Mouse (Mus musculus) left cerebral cortex, adult 2 months (tissue): ENCODE measurements around the gene Tspan31. TPM values are rescaled to one million over a fixed set of nuclear protein-coding genes. Genes with fewer than 3 reads are reported as not detected.

Experiments used
- DNase-seq, 2 experiments: peaks; one replicate each; pipeline ENCODE4 v3.0.0; 2021 to 2022; ENCODE audit warnings: low spot score in 2 of 2, mixed read lengths in 1 of 2; ENCODE audit errors: extremely low spot score in 1 of 2
- H3K27ac ChIP-seq: fragments of 200-600 bp; 2 replicates; pipeline ENCODE4 v1.8.1; 2022
- H3K4me3 ChIP-seq: fragments of 200-600 bp; 2 replicates; pipeline ENCODE4 v1.8.1; 2022
- CTCF ChIP-seq: fragments of 200-600 bp; IDR thresholded peaks from 2 replicates; pipeline ENCODE4 v1.8.1; 2022; ENCODE audit warnings: antibody characterized with exemption, mild to moderate bottlenecking, moderate library complexity
- intact Hi-C: fragments of 180-260 bp; cut with DNase I; formaldehyde crosslinking; loops from one replicate; pipeline ENCODE4 v1.15.1; 2025
- total RNA-seq, 2 experiments: library from RNA; stranded (reverse); gene quantifications; 2 replicates each; pipeline ENCODE4 v1.2.3; 2021

The Tspan31 gene
- total RNA-seq, 2 experiments from 2014 or later: 63.7 to 64.4 TPM

DNA sequence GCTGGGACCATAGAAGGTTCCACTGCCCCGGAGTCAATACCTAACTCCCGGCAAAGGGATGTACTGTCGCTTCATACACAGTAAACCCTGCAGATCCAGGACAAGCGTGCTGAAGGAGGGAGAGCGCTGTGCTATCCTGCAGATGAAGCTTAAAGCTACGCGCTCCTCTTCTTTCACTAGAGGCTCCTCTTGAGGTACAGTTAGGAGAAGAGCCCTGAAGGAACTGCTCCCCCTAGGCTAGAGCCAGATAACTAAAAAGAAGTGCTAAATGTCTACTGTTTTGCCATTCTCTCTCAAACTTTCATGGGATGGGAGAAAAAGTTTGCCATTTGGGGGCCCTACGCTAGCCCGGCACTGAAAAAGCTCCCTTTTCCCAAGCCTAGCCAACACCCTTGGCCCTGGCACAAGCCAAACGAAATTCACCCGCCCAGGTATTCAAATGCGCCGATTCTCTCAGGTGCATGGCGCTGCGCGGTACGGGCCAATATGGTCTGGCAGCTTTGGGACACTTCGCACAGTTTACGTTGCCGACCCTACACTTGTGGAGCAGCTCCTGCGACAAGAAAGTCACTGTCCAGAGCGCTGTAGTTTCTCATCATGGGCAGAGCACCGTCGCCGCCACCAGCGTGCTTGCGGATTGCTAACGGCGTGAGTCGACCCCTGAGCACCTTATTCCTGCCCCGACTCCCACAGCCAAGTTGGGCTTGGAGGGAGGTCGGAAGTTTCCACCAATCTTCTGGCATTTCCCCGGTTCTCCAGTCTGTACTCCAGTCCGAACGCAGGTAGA is 21.3 kb downstream of the Tspan31 start:
- DNase-seq: no peak
- Histone ChIP-seq H3K27ac (no peak overlapping the region), H3K4me3 (no peak overlapping the region)
- TF ChIP-seq CTCF: peak; percentile 27; the same call in 1 of the 2 replicates
- intact Hi-C loops: no loop called here

DNA sequence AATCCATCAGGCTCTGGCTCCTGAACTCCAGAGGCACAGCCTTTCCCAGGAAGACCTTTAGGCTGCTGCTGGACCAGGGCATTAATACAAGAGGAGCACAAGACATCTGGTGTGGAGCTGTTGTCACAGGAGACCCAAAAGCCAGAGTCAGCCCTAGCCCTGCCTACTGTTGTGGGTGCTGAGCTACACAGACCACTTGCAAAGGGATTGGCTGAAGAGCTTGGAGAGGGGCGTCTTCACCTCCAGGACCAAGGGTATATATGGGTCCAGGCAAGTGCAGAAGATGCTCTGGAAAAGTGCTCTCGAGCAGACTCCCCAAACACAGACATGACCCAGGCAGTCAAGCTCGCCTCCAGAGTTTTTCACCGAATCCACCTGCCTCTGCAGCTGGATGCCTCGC is 22.1 kb downstream of the Tspan31 start, which contains the start of gene Cyp27b1:
Cyp27b1 (plus strand) TSS at position 297 of the 400 bp plus-strand sequence.
- Histone ChIP-seq H3K4me3 (no peak within 1 kb of the TSS), H3K27ac (no peak within 1 kb of the TSS)
- intact Hi-C loops: no loop called here
- no peak for TF ChIP-seq CTCF
- DNase-seq: no peak

DNA sequence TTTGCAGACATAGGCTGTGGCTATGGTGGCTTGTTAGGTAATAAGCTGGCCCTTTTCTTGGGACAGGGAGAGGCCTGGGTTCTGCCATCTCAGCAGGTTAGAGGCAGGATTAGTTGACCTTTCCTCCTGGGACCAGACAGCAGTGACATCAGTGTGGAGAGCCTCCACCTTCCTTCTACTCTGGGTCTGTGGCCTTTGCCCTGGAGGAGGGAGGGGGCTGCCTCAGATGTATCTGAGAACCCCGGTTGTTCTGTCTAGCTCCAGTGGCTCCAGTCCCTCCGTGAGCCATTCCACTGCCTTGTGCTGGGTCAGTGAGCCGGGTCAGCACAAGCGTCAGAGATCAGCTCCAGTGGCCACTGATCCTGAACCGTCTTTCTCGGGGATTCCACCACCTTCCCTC is 26.9 kb downstream of the Tspan31 start:
- Histone ChIP-seq H3K27ac (no peak overlapping the region), H3K4me3 (no peak overlapping the region)
- intact Hi-C loops: no loop called here
- no peak for DNase-seq
- TF ChIP-seq CTCF: no peak

DNA sequence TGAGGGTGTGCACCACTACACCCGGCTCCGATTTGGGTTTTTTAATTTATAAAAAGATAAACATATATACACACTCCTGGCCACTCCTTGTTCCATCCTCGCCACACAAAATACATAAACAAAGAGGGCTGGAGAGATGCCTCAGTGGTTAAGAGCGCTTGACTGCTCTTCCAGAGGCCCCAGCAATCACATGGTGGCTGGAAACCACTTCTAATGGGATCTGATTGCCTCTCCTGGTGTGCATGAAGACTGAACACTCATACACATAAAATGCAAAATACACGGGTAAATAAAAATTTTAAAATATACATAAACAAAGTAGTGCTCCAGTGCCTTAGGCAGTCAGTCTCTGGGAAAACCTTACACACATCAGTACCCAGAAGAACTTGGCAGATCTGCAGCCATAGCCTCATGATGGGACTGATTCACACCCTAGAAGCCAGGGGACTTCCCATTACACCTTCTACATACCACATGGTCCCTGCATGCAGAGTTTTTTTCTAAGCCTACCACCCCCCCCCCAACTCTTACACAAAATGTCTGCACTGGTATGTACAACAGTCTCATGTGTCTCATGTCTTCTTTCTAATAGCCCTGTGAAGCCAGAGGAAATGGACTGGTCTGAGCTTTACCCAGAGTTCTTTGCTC is 27.5 kb downstream of the Tspan31 start:
- Histone ChIP-seq H3K27ac (no peak overlapping the region; the same call in 1 of the 2 replicates), H3K4me3 (peak overlapping the region; percentile 88)
- DNase-seq: no peak
- TF ChIP-seq CTCF: no peak
- intact Hi-C loops: no loop called here

DNA sequence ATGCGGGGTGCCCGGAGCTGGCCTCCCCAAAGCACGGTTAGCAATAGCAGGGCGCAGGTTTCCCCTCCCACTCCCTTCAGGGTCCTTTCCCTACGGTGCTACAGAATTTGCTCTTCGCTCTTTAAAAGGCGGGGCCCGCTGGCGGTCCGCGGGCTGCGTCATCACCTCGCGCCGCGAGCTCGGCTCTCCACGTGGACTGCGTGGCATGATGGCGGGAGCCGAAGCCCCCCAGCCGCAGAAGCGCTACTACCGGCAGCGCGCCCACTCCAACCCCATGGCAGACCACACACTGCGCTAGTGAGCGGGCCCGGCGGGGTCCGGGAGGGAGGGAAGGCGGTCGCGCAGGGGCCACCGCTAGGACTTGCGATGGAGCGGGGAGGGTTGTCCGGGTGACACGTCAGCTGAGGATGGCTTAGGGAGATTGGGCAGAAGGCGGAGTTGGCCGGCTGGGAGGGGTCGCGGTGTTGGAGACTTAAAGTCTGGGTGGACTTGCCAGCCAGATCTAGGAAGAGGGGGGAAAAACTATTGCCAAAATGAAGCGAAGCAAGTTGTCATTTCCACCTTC is 28.2 kb downstream of the Tspan31 start:
- intact Hi-C loops: no loop called here
- H3K4me3 ChIP-seq: peak overlapping the region; percentile 88
- H3K27ac ChIP-seq: peak overlapping the region; percentile 76
- peak; percentile 88 to 89 for DNase-seq
- TF ChIP-seq CTCF: no peak; the same call in 1 of the 2 replicates

DNA sequence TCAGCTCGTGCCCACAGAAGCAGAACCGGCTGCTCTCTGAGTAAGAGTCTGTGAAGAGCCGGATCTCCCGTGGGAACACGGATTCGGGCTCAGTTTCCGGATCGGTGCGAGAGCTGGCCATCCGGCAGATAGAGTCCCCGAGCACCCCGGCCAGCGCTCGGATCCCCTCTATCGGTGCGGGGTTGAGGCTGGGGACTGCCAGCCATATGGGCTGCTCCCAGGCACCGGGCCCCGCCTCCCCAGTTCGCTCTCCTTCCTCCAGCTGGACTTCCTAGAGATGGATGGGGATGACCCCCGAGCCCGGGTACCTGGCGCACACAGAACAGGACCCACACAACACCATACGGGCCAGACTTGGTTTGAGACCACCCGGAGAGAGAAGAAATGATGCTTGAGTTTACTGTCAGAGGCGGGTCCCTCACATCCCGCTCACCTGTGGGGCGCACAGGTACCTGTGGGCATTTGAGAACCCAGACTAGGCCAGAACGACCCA is 28.7 kb downstream of the Tspan31 start, which contains the start of the genes Mettl1 and Eef1akmt3:
Mettl1 (plus strand) TSS at position 141 of the 493 bp plus-strand sequence.
Eef1akmt3 (minus strand) TSS at position 240 of the 493 bp plus-strand sequence.
- H3K27ac ChIP-seq: peak within 1 kb of the TSS; percentile 76
- TF ChIP-seq CTCF: no peak
- intact Hi-C loops: no loop called here
- peak within 1 kb of the TSS; percentile 88 for H3K4me3 ChIP-seq
- peak in 1 of 2 experiments; percentile 49 for DNase-seq

DNA sequence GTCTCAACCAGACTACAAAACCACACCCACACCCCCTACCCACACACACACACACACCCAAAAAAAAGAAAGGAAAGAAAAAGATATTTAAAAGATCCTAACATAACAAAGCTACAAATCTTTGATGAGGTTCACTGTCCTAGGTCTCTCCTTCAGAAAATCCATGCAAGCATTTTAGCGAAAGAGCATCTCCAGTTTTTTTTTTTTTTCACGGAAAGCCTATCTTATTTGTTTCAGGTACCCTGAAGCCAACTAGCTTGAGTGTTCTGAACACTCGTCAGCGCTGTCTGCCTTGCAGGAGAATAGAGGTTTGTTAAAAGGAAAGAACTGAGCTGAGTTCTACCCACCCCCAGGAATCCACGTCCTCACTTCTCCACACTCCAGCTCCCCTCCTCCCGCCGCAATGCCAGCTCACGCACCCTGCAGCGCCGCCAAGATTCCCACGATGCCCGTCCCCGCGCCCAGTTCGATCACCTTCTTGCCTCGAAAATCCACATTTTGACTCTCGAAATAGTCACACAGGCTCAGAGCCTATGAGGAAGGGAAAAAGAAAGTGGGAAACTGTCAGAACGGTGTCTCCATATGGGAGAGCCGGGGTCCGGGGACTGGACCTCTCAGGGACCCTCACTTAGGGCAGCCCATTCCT is 29.4 kb downstream of the Tspan31 start:
- peak; percentile 48 to 61 for DNase-seq
- intact Hi-C loops: no loop called here
- peak overlapping the region; percentile 88 for H3K4me3 ChIP-seq
- peak overlapping the region; percentile 76 for H3K27ac ChIP-seq
- TF ChIP-seq CTCF: no peak

DNA sequence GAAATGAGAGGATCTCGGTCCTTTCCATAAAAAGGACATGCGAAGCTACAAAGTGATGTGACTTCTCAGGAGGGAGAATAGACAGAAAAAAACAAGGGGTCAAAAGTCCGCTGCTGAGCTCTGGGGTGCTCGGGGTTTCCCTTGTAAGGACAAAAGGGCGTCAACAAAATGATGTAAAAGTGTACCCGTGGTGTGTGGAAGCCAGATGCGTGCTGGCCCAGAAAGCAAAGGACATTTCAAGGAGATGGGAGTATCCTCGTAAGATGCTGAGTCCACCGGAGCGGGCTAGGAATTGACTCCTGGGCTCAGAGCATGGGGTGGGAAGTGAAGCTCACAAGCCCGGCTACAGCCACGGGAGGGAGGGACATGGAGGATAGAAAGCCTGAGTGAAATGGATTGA is 32.4 kb downstream of the Tspan31 start:
- no peak overlapping the region for H3K27ac ChIP-seq
- TF ChIP-seq CTCF: no peak
- DNase-seq: no peak
- intact Hi-C loops: no loop called here
- no peak overlapping the region for H3K4me3 ChIP-seq

DNA sequence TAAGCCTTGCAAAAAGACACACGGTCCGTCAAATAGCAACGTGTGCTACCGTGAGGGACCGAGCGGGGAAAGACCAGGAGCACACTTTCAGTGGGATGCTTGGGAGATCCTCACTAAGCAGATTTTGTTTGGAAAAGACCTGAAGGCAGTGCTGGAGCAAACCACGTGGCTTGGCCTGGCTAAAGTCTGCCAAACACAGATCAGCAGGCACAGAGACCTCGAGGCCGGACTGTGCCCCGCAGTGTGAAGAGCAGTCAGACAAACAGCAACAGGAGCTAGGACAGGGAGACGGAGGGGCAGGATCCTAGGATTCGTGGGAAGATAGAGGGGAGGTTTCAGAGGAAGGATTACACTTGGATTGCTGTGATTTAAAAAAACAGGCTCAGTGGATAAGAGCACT is 33.8 kb downstream of the Tspan31 start:
- Histone ChIP-seq H3K4me3 (no peak overlapping the region), H3K27ac (no peak overlapping the region)
- no peak for TF ChIP-seq CTCF
- DNase-seq: no peak
- intact Hi-C loops: no loop called here

DNA sequence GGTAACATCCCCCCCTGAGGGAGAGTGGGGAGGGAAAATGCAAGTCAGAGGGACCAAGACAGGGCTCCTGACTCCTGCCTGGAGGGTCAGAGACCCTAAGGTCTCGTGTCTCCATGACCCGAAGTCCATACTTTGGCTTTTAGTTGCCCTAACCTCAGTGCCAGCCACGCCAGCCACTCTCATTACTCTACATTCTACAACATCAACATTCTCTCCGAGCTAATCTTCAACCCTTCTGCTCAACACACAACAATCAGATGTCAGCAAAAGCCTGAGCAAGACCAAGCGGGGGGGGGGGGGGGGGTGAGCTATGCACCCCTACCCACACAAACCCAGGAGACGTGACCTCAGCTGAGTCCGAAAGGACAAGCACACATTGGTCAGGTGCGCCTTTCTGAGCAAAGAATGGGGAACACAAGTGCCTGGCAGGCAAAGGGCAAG is 36.7 kb downstream of the Tspan31 start:
- no peak for DNase-seq
- intact Hi-C loops: no loop called here
- TF ChIP-seq CTCF: no peak
- Histone ChIP-seq H3K27ac (no peak overlapping the region), H3K4me3 (no peak overlapping the region)

DNA sequence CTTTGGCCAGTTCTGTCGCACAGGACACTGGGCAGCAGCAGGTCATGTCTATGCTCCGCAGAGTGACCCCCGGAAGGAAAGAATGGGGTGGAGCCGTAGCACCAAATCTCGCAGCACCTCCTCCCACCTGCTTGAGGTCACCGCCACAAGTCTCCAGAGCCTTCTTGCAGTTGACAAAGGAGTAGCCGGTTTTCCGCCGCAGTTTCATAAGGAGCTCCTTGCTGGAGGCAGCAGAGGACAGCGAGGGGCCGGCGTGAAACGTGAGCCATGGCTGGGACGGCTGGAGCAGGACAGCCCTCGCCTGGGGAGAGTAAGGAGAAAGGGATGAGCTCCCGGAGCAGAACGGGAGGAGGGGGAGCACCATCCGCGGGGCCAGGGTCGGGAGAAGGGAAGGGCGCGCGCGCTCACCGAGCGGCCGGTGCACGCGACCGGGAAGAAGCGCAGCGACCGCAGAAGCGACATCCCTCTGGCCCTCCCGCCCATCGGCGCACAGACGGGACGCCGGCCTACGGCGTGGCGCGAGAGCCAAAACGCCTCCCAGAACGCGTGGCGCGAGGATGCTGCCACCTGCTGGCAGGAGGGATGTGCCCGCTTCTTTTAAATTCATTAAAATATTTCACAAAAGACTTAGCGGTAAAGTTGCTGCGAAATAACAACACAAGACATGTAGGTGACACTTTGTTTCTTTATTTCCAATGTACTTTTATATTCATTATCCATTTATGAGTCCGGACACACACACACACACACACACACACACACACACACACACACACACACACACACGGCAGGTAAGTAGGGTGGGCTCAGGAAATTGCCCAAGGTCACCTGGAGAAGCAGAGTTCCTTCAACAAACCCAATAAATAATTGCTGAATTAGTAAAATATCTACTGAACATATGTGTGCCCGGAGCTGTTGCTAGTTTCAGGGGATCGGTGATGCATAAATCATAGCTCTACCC is 39.4 kb downstream of the Tspan31 start, which contains the start of gene Tsfm:
Tsfm (minus strand) TSS at position 505 of the 961 bp plus-strand sequence.
- intact Hi-C loops: loop anchor here (1.0 to 2.0 kb wide), 2 partner anchors 40 to 111 kb away; no protein-coding TSS in a partner anchor
- peak; percentile 91 to 96 for DNase-seq
- H3K4me3 ChIP-seq: peak within 1 kb of the TSS; percentile 88
- peak; percentile 97 for TF ChIP-seq CTCF
- H3K27ac ChIP-seq: peak within 1 kb of the TSS; percentile 79
